Mouse (Mus musculus): ENCODE measurements around the gene 2310034G01Rik. TPM values are rescaled to one million over a fixed set of nuclear protein-coding genes. Genes with fewer than 3 reads are reported as not detected.

2310034G01Rik gene
- total and polyA plus RNA-seq, 3 experiments, result 1.1 to 1.6 (median 1.4) TPM

DNA sequence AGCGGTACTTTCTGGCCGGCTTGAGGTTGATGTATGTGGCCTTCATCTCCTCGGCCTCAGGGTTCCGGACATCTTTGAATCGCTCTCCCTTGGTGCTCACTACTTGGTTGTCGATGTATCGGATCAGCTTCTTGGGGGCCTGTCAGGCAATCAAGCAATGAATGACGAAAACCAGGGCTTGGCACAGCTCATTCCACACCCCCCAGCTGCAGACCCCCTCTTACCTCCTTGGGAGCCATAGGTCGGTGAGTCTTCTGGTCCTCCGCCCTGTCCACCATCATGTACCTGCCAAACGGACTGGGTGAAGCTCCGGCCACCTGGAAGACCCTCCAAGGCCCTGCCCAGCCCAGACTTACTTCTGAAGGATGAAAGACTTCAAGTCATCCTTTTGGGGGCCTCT lies 19.4 kb downstream of the 2310034G01Rik start:
- no peak overlapping the region for H3K4me3 ChIP-seq (replicated peaks in 1 of 3; ENCODE audit: low read depth in 2 of 3, low read length in 2 of 3, poor library complexity in 1 of 3)
- TF ChIP-seq USF2 (conservative IDR thresholded peaks at IDR 0.05; ENCODE audit: low read depth, low read length) (no peak), SMC3 (IDR thresholded peaks at IDR 0.05; ENCODE audit: low read depth, low read length) (no peak), IRF4 (IDR thresholded peaks at IDR 0.05; ENCODE audit: low read depth, low read length) (no peak), EP300 (IDR thresholded peaks at IDR 0.05; ENCODE audit: low read length) (no peak), ZMIZ1 (IDR thresholded peaks at IDR 0.05; ENCODE audit: low read depth, low read length) (no peak), ELF1 (IDR thresholded peaks at IDR 0.05; ENCODE audit: low read depth, low read length) (no peak), TBP (conservative IDR thresholded peaks at IDR 0.05; ENCODE audit: low read depth, low read length) (no peak), MAFK (IDR thresholded peaks at IDR 0.05; ENCODE audit: insufficient replicate concordance, low read length) (no peak), RCOR1 (conservative IDR thresholded peaks at IDR 0.05; ENCODE audit: low read depth, low read length) (no peak)
- H3K36me3 ChIP-seq (replicated peaks in 1 of 2; ENCODE audit: control insufficient read depth in 1 of 2, insufficient read depth in 1 of 2, low read length in 1 of 2), result peaks cover 22 to 46% of the 10 kb centered on the region in 2 experiments
- peaks cover 12 to 51% of the 10 kb centered on the region in 2 experiments for H3K4me1 ChIP-seq (ENCODE audit: control insufficient read depth in 1 of 2, insufficient read depth in 2 of 2)
- no peak overlapping the region for H3K27ac ChIP-seq (ENCODE audit: insufficient read depth, low read depth)
- peaks cover 13% of the 10 kb centered on the region for H3K27me3 ChIP-seq (replicated peaks)
- no peak overlapping the region for H3K9ac ChIP-seq (ENCODE audit: insufficient read depth, low read depth)
- dilution Hi-C loops (cut with MboI; ENCODE audit: extremely low pct_ligation_motif_present, extremely low pct_unique_long_range_greater_than_20kb, low sequenced_read_pairs), result no loop called here
- no peaks in the 10 kb centered on the region for H3K79me2 ChIP-seq (replicated peaks; ENCODE audit: control insufficient read depth, extremely low read depth, insufficient read depth, poor library complexity, severe bottlenecking)
- in situ Hi-C loops (cut with MboI; ENCODE audit: low pct_ligation_motif_present, low pct_unique_long_range_greater_than_20kb, low sequenced_read_pairs), result no loop called here
- H3K9me3 ChIP-seq (replicated peaks; ENCODE audit: low read length), result no peaks in the 10 kb centered on the region
- DNase-seq (ENCODE audit: extremely low read depth), result no peak
- H3K4me2 ChIP-seq (ENCODE audit: insufficient read depth, low read depth, poor library complexity, severe bottlenecking), result no peak overlapping the region

DNA sequence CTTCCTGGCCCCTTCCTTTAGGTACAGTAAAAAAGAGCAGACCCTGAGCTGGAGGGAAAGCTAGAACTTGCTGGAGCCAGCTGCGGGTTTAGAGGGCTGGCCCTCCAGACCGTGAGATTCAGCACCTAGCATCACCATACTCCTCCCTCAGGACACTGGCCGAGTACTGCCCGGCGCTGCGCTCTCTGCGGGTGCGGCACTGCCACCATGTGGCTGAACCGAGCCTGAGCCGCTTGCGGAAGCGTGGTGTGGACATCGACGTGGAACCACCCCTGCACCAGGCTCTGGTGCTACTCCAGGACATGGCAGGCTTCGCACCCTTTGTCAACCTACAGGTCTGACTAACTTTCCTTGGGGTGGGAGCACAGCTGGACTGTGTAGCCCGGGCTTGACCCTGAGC lies 20.2 kb downstream of the 2310034G01Rik start:
- Histone ChIP-seq H3K79me2 (replicated peaks; ENCODE audit: control insufficient read depth, extremely low read depth, insufficient read depth, poor library complexity, severe bottlenecking) (no peaks in the 10 kb centered on the region), H3K4me1 (ENCODE audit: control insufficient read depth in 1 of 2, insufficient read depth in 2 of 2) (peaks cover 12 to 43% of the 10 kb centered on the region in 2 experiments), H3K9ac (ENCODE audit: insufficient read depth, low read depth) (no peak overlapping the region), H3K4me3 (replicated peaks in 1 of 3; ENCODE audit: low read depth in 2 of 3, low read length in 2 of 3, poor library complexity in 1 of 3) (no peak overlapping the region), H3K4me2 (ENCODE audit: insufficient read depth, low read depth, poor library complexity, severe bottlenecking) (no peak overlapping the region), H3K27ac (ENCODE audit: insufficient read depth, low read depth) (no peak overlapping the region), H3K27me3 (replicated peaks) (peaks cover 20% of the 10 kb centered on the region), H3K9me3 (replicated peaks; ENCODE audit: low read length) (no peaks in the 10 kb centered on the region), H3K36me3 (replicated peaks in 1 of 2; ENCODE audit: control insufficient read depth in 1 of 2, insufficient read depth in 1 of 2, low read length in 1 of 2) (peaks cover 22 to 42% of the 10 kb centered on the region in 2 experiments)
- DNase-seq (ENCODE audit: extremely low read depth), result peak; percentile 66
- dilution Hi-C loops (cut with MboI; ENCODE audit: extremely low pct_ligation_motif_present, extremely low pct_unique_long_range_greater_than_20kb, low sequenced_read_pairs), result no loop called here
- in situ Hi-C loops (cut with MboI; ENCODE audit: low pct_ligation_motif_present, low pct_unique_long_range_greater_than_20kb, low sequenced_read_pairs), result no loop called here
- TF ChIP-seq USF2 (conservative IDR thresholded peaks at IDR 0.05; ENCODE audit: low read depth, low read length) (no peak), SMC3 (IDR thresholded peaks at IDR 0.05; ENCODE audit: low read depth, low read length) (peak; percentile 94), MYC (IDR thresholded peaks at IDR 0.05; ENCODE audit: low read depth, low read length) (no peak), MEF2A (IDR thresholded peaks at IDR 0.05; ENCODE audit: borderline replicate concordance, low read depth, low read length) (0 out of 2 replicates have a peak, but pooled peaks have one; percentile 23), BHLHE40 (IDR thresholded peaks at IDR 0.05; ENCODE audit: low read depth, low read length) (peak; percentile 20; the same call in 1 of the 2 replicates), NRF1 (IDR thresholded peaks at IDR 0.05; ENCODE audit: low read depth, low read length) (peak; percentile 44; the same call in 1 of the 2 replicates), ETS1 (conservative IDR thresholded peaks at IDR 0.05; ENCODE audit: low read depth, low read length) (no peak), HCFC1 (IDR thresholded peaks at IDR 0.05; ENCODE audit: low read depth, low read length) (peak; percentile 56), KAT2A (IDR thresholded peaks at IDR 0.05; ENCODE audit: insufficient replicate concordance, low read length) (no peak), MAX (IDR thresholded peaks at IDR 0.05; ENCODE audit: low read length) (peak; percentile 80), RCOR1 (conservative IDR thresholded peaks at IDR 0.05; ENCODE audit: low read depth, low read length) (no peak), TBP (conservative IDR thresholded peaks at IDR 0.05; ENCODE audit: low read depth, low read length) (no peak), IRF4 (IDR thresholded peaks at IDR 0.05; ENCODE audit: low read depth, low read length) (0 out of 2 replicates have a peak, but pooled peaks have one; percentile 34), TCF12 (IDR thresholded peaks at IDR 0.05; ENCODE audit: low read depth, low read length) (peak; percentile 49; the same call in 1 of the 2 replicates), E2F4 (IDR thresholded peaks at IDR 0.05; ENCODE audit: insufficient replicate concordance, low read depth, low read length) (no peak), CTCF (conservative IDR thresholded peaks at IDR 0.05 in 1 of 2, IDR thresholded peaks at IDR 0.05 in 1 of 2; ENCODE audit: low read depth in 2 of 2, low read length in 2 of 2) (peak in 1 of 2 experiments; percentile 94; a peak in 2 of 4 replicates), MXI1 (IDR thresholded peaks at IDR 0.05; ENCODE audit: low read depth, low read length) (peak; percentile 76; the same call in 1 of the 2 replicates), JUN (IDR thresholded peaks at IDR 0.05; ENCODE audit: insufficient read depth, low read depth, low read length) (no peak), CHD2 (IDR thresholded peaks at IDR 0.05; ENCODE audit: low read length) (no peak), MAFK (IDR thresholded peaks at IDR 0.05; ENCODE audit: insufficient replicate concordance, low read length) (no peak), CHD1 (IDR thresholded peaks at IDR 0.05; ENCODE audit: low read depth, low read length) (no peak), ZMIZ1 (IDR thresholded peaks at IDR 0.05; ENCODE audit: low read depth, low read length) (no peak), RAD21 (IDR thresholded peaks at IDR 0.05; ENCODE audit: low read depth, low read length) (peak; percentile 87), ELF1 (IDR thresholded peaks at IDR 0.05; ENCODE audit: low read depth, low read length) (peak; percentile 78), EP300 (IDR thresholded peaks at IDR 0.05; ENCODE audit: low read length) (no peak), ZKSCAN1 (IDR thresholded peaks at IDR 0.05; ENCODE audit: borderline replicate concordance, low read depth, low read length) (no peak), NELFE (IDR thresholded peaks at IDR 0.05; ENCODE audit: low read depth, low read length) (0 out of 2 replicates have a peak, but pooled peaks have one; percentile 45), ZNF384 (IDR thresholded peaks at IDR 0.05; ENCODE audit: low read depth, low read length) (no peak), UBTF (IDR thresholded peaks at IDR 0.05; ENCODE audit: low read depth, low read length) (no peak), SIN3A (IDR thresholded peaks at IDR 0.05; ENCODE audit: low read length) (peak; percentile 66; the same call in 1 of the 2 replicates)
